Mouse (Mus musculus) left cerebral cortex, adult 9 months (tissue): Measurements from ENCODE around the gene Cntln.

Experiments used
- DNase-seq, 2 experiments: peaks; one replicate each; pipeline ENCODE4 v3.0.0; 2022; ENCODE audit warnings: low spot score in 2 of 2

The Cntln gene

GRCm38 (mm10) chr4:84884111-84884538, at the start of gene Cntln:
Gene Cntln, plus strand, starts transcription at chr4:84884309.
- peak; percentile 77 to 91 for DNase-seq

- peak in 1 of 2 experiments; percentile 20 for DNase-seq
These were observed 47.1 kb upstream of the Cntln start for GRCm38 (mm10) chr4:84836979-84837378.

- no peak for DNase-seq
These were observed 45.6 kb upstream of the Cntln start for GRCm38 (mm10) chr4:84838545-84838944.

- no peak for DNase-seq
These were observed 44.6 kb upstream of the Cntln start for GRCm38 (mm10) chr4:84839466-84839865.

GRCm38 (mm10) chr4:84857588-84857987, 26.5 kb upstream of the Cntln start:
- DNase-seq, result no peak

- peak in 1 of 2 experiments; percentile 66 for DNase-seq
These were observed 7.8 kb upstream of the Cntln start for GRCm38 (mm10) chr4:84876347-84876746.

GRCm38 (mm10) chr4:84883646-84884045, 463 bp upstream of the Cntln start:
- no peak for DNase-seq

GRCm38 (mm10) chr4:84884539-84885270, 596 bp downstream of the Cntln start:
- peak in 1 of 2 experiments; percentile 32 for DNase-seq

- DNase-seq, result no peak
These were observed 1.1 kb downstream of the Cntln start for GRCm38 (mm10) chr4:84885271-84885540.

- no peak for DNase-seq
These were observed 34.3 kb downstream of the Cntln start for GRCm38 (mm10) chr4:84918393-84918792.

GRCm38 (mm10) chr4:84934342-84934929, 50.3 kb downstream of the Cntln start:
- no peak for DNase-seq

- DNase-seq, result no peak
These were observed 58.0 kb downstream of the Cntln start for GRCm38 (mm10) chr4:84942059-84942458.

- no peak for DNase-seq
These were observed 58.5 kb downstream of the Cntln start for GRCm38 (mm10) chr4:84942651-84943050.

GRCm38 (mm10) chr4:84944100-84944499, 60.0 kb downstream of the Cntln start:
- no peak for DNase-seq

- DNase-seq, result no peak
These were observed 62.3 kb downstream of the Cntln start for GRCm38 (mm10) chr4:84946450-84946849.

- no peak for DNase-seq
These were observed 93.0 kb downstream of the Cntln start for GRCm38 (mm10) chr4:84976875-84977646.

- DNase-seq, result peak in 1 of 2 experiments; percentile 26
These were observed 111.6 kb downstream of the Cntln start for GRCm38 (mm10) chr4:84995520-84996348.

GRCm38 (mm10) chr4:85005581-85005980, 121.5 kb downstream of the Cntln start:
- DNase-seq, result no peak

GRCm38 (mm10) chr4:85006789-85007188, 122.7 kb downstream of the Cntln start:
- DNase-seq, result no peak

GRCm38 (mm10) chr4:85010846-85011245, 126.7 kb downstream of the Cntln start:
- DNase-seq, result no peak

- DNase-seq, result no peak
These were observed 161.6 kb downstream of the Cntln start for GRCm38 (mm10) chr4:85045748-85046147.
